Comparison of ENCODE assay signal across 19 mouse cellular contexts in genomic region chr10:44615586-44615985, GRCm38 (mm10).
"Had no signal": no experiment of that assay in that cellular context is flagged by ENCODE, and none has a peak within 500 bp of the region (broad histone marks: within the 10 kb centered on the region; RNA-seq: fewer than 3 reads in every experiment).

No protein-coding gene starts in this region.

- ATAC-seq: liver, postnatal 0 days; lung, postnatal 0 days; midbrain, embryonic 16.5 days had no signal

- H3K27ac ChIP-seq: lung, embryonic 15.5 days; macrophage; midbrain, embryonic 10.5 days; midbrain, embryonic 12.5 days; neural tube, embryonic 13.5 days; stomach, embryonic 15.5 days; stomach, postnatal 0 days had no signal

- H3K27me3 ChIP-seq: lung, embryonic 15.5 days; midbrain, embryonic 12.5 days; neural tube, embryonic 13.5 days; stomach, embryonic 15.5 days had no signal

- H3K4me3 ChIP-seq: lung, embryonic 15.5 days; midbrain, embryonic 10.5 days; midbrain, embryonic 12.5 days; myocyte; neural tube, embryonic 13.5 days; stomach, embryonic 15.5 days had no signal

- H3K4me1 ChIP-seq: lung, embryonic 15.5 days; midbrain, embryonic 10.5 days; midbrain, embryonic 12.5 days; neural tube, embryonic 13.5 days; stomach, embryonic 15.5 days had no signal

- DNase-seq: liver, postnatal 0 days; lung, adult 2 months; lung, postnatal 14 days; lung, postnatal 36 days; midbrain, embryonic 14.5 days; right cerebral cortex, postnatal 14 days; thymus, adult 2 months; thymus, postnatal 25 days; thymus, postnatal 4 days had no signal

- H3K9ac ChIP-seq: liver, postnatal 0 days; lung, embryonic 15.5 days; midbrain, embryonic 12.5 days; neural tube, embryonic 13.5 days; stomach, embryonic 15.5 days had no signal

- H3K36me3 ChIP-seq: lung, embryonic 15.5 days; midbrain, embryonic 10.5 days; midbrain, embryonic 12.5 days; neural tube, embryonic 13.5 days; stomach, embryonic 15.5 days had no signal

- H3K9me3 ChIP-seq: lung, embryonic 15.5 days; midbrain, embryonic 10.5 days; midbrain, embryonic 12.5 days; neural tube, embryonic 13.5 days; stomach, embryonic 15.5 days had no signal

- H3K4me2 ChIP-seq: lung, embryonic 15.5 days; midbrain, embryonic 12.5 days; neural tube, embryonic 13.5 days; stomach, embryonic 15.5 days had no signal
